Mouse (Mus musculus): Measurements from ENCODE around the gene Sned1.

Gene Sned1

DNA sequence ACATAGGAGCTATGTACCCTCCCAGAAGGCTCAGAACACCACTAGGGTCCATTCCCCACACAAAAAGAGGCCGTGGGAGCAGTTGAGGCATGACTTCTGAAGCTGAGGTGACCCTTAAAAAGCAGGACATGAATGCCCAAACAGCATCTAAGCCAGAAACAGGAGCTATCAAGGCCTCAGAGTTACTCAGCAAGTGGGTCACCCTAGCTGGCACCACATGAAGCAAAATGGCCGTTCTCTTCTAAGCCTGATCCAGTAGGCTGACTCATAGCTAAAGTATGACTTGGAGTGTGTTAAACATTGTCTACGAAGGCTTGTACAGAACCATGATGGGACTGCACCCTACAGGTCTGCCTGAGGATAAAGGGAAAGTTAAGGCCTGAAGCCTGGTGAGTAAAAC lies 90.8 kb downstream of the Sned1 start:
- DNase-seq = no peak

- no peak for DNase-seq
These were observed 99.0 kb downstream of the Sned1 start for GRCm38 (mm10) chr1:93334621-93335020.

DNA sequence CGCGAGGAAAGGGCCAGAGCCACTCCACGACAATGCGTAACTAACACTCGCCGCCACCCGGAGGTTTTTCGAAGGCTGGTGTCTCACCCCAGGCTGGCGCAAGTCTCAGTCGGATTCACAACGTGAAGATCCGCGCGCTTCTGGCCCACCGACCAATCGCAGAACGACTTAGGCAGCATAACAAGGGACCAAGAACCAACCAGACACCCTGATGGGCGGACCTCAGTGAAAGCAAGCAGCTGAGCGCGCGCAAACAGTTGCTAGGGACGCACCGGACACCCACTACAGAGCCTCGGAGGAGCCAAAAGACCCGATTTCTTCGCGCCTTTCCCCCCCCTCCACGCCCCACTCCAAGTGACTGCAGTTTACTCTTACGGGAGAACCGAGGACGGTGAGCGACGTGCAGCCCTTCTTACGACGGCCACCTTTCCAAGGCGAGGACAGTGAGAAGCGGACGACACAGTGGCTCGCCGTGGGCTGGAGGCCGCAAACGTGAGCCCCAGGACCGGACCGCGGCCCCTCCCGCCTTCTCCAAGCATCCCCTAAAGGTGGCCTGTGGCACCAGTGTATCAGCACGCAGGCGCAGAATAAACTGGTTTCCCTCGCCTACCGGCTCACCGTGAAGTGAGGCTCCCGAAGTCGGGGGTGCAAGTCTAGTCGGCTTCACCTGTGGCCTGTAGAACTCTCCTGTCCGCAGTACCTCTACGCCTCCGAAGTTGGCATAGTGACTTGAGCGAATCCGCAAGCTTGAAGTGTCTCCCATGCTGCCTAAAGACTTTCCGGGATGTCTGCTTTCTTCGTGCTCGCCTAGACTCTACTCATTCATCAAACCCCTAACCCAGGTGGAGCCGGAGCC lies 107.2 kb downstream of the Sned1 start, which contains the start of the genes Ppp1r7 and Pask:
TSS of gene Ppp1r7 (plus strand) at position 207 of the 856 bp plus-strand sequence.
TSS of gene Pask (minus strand) at position 835 of the 856 bp plus-strand sequence.
- peak; percentile 95 for DNase-seq

DNA sequence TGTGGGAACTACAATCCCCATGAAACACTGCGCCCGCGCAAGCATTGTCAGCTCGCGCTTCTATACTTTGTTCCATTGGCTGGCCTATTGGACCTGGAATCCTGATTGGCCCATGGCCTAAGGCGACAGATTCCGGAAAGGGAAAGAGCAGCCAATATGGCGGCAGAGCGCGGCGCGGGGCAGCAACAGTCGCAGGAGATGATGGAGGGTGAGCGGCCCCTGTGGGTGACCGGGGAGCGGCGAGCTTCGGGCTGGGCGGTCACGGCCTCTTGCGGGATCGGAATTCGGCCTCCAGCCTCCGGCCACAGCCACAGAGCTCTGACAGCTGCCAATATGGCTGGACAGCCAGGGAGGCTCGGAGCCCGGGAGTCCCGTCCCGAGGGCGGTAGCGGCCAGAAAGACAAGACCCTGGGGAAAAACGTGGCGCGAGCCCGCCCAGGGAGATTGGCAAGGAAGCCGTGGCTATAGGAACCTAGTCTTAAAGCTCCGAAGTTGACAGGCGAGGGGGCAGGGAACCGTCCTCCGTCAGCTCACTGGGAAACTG lies 107.9 kb downstream of the Sned1 start:
- DNase-seq = peak; percentile 93 to 95

GRCm38 (mm10) chr1:93347176-93347575 lies 111.5 kb downstream of the Sned1 start:
- no peak for DNase-seq

DNA sequence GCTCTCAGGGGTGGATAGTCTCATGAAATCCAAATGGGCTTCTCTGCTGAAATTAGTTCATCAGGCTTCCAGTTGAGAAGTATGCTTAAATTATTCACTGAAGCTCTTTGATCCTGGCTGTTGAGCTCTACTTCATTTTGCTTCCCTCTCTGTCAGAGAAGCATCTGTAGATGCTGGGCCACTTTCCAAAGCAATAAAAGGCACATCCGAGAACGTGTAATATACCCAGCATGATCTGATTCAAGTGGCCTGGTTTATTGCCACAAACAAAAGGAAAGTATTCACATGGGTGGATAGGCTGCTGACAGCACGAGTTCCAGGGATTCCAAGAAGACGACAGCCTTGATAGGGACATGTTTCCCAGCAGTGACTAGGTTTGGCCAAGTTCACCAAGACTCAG lies 114.1 kb downstream of the Sned1 start:
- DNase-seq = no peak
